Mouse (Mus musculus): ENCODE results near the gene Hcn1.

Hcn1 gene

GRCm38 (mm10) chr13:117602181-117602580 is at the start of gene Hcn1:
TSS of gene Hcn1 (plus strand) at chr13:117602320.
- in situ Hi-C loops (cut with MboI; ENCODE audit: unreplicated experiment in 2 of 2), result no loop called here

GRCm38 (mm10) chr13:117567251-117567650 is 34.9 kb upstream of the Hcn1 start:
- in situ Hi-C loops (cut with MboI; ENCODE audit: unreplicated experiment in 2 of 2), result no loop called here

DNA sequence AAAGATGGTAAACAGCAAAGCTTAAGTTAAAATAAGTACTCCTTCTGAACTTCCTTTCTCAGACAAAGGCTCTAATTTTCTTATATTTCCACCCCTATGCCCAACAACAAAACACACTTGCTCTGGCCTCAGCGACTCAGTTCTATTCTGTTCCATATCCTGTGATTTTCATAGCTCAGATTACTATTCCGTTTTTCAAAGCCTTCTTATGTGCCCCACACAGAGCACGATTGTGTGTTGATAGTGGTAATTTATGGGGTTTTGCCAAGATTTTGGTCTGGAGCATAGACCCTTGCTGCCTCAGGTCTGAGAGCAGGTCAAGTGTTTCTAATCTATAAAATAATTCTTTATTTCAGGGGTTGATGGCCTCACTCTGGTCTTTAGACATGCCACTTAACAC is 30.4 kb upstream of the Hcn1 start:
- in situ Hi-C loops (cut with MboI; ENCODE audit: unreplicated experiment in 2 of 2), result no loop called here

DNA sequence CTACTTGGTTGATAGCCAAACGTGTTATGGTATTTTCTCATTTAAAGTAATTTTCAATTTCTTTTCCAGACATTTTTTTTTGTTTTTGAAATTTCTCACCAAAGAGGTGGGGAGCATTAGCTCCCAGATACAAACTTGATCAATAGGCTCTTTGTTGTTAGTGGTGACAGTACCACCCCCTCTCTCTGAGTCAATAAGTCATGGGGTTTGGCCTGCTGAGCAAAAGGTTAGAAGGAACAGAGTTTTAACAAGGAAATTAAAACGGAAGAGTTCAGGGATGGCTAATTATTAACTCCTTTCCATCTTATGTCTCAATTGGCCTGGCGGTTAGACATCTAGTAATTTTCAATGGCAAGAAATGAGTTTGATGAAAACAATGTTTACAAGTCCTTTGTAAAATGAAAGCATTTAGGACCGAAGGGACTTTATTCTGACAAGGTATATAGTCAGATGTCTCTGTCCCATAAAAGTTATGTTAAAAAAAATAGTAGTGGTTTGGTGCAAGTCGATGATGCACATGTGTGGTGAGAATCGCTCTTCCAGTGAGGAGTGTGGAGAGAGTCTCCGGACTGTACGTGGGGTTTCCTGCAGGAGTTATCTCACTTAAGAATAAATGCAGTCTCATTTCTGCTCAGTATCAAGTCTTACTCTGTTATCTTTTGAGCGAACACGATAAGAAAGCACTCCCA is 7.5 kb upstream of the Hcn1 start:
- in situ Hi-C loops (cut with MboI; ENCODE audit: unreplicated experiment in 2 of 2), result no loop called here

DNA sequence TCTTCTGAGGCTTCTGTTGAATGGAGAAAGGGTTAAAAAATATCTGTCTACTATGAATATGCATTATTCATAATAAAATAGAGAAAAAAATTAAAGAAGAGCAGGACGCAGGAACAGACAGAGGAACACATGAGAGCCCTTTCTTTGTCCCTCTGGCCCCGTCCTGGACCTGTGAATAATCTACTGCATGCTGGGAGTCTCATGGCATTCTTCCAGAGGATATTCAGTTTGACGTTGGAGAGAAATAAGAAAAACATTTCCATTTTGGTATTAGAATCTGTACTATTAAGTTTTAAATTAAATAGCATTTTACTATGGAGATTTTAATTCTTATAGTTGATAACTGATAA is 7.0 kb upstream of the Hcn1 start:
- in situ Hi-C loops (cut with MboI; ENCODE audit: unreplicated experiment in 2 of 2), result no loop called here

- in situ Hi-C loops (cut with MboI; ENCODE audit: unreplicated experiment in 2 of 2), result no loop called here
These were observed 672 bp upstream of the Hcn1 start for GRCm38 (mm10) chr13:117601331-117601965.

- in situ Hi-C loops (cut with MboI; ENCODE audit: unreplicated experiment in 2 of 2), result no loop called here
These were observed 668 bp downstream of the Hcn1 start for GRCm38 (mm10) chr13:117602617-117603358.

GRCm38 (mm10) chr13:117603421-117603820 is 1.3 kb downstream of the Hcn1 start:
- in situ Hi-C loops (cut with MboI; ENCODE audit: unreplicated experiment in 2 of 2), result no loop called here

DNA sequence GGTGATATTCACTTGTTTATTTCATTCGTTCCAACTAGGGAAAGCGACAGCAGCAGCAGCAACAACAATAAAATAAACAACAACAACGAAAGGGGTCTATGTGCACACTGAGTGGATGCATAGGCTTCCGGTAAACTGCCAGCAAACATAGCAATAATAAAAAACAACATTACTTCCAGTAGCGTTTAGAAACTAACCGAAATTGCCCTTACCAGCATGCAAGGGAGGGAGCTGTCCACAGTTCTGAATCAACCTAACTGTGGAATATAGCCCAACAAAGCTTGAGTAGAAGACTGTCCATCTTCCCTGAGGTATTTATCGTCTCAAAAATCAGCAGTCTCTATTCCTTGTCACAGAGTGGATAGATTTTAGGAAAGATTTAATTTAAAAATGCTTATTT is 2.0 kb downstream of the Hcn1 start:
- in situ Hi-C loops (cut with MboI; ENCODE audit: unreplicated experiment in 2 of 2), result no loop called here

GRCm38 (mm10) chr13:117604971-117605750 is 3.0 kb downstream of the Hcn1 start:
- in situ Hi-C loops (cut with MboI; ENCODE audit: unreplicated experiment in 2 of 2), result no loop called here

DNA sequence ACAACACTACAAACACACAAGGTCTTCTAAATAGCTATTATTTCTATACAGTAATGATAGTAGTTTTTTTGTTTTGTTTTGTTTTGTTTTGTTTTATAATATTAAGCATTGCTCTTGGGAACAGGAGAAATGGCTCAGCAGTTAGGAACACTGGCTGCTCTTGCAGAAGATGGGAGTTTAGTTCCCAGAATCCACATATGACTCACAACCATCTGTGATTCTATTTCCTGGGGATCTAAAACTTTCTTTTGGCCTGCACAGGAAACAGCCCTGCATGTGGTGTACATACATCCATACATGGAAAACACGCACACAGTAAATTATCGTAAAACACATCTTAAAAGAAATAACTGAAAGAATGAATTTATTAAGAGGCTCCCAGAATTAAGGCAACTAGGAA is 9.8 kb downstream of the Hcn1 start:
- in situ Hi-C loops (cut with MboI; ENCODE audit: unreplicated experiment in 2 of 2), result no loop called here

- in situ Hi-C loops (cut with MboI; ENCODE audit: unreplicated experiment in 2 of 2), result no loop called here
These were observed 17.4 kb downstream of the Hcn1 start for GRCm38 (mm10) chr13:117619544-117619943.

DNA sequence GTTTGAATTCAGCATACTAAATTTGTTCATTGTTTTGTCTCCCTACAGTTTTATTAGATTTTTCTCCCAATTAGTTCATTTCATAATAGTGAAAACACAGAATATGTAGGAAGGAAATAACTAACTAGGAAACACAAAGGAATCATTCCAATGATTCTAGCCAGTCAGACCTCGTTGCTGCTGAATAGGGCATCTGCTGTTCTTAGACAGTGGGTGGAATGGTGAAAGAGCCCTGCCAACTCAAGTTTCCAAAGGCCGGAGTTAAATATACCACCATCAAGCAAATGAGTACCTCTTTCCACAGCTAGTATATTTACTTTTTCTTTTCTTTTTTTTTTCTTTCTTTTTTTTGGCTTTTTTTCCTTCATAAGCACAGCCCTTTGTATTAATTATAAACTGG is 55.4 kb downstream of the Hcn1 start:
- in situ Hi-C loops (cut with MboI; ENCODE audit: unreplicated experiment in 2 of 2), result loop anchor here in 1 of 2 experiments (25.0 kb wide), 1 partner anchor 680 kb away; no protein-coding TSS in a partner anchor

- in situ Hi-C loops (cut with MboI; ENCODE audit: unreplicated experiment in 2 of 2), result loop anchor here in 1 of 2 experiments (25.0 kb wide), 1 partner anchor 679 kb away; no protein-coding TSS in a partner anchor
These were observed 56.5 kb downstream of the Hcn1 start for GRCm38 (mm10) chr13:117658414-117659175.

- in situ Hi-C loops (cut with MboI; ENCODE audit: unreplicated experiment in 2 of 2), result loop anchor here in 1 of 2 experiments (25.0 kb wide), 1 partner anchor 678 kb away; no protein-coding TSS in a partner anchor
These were observed 57.4 kb downstream of the Hcn1 start for GRCm38 (mm10) chr13:117659511-117659910.

DNA sequence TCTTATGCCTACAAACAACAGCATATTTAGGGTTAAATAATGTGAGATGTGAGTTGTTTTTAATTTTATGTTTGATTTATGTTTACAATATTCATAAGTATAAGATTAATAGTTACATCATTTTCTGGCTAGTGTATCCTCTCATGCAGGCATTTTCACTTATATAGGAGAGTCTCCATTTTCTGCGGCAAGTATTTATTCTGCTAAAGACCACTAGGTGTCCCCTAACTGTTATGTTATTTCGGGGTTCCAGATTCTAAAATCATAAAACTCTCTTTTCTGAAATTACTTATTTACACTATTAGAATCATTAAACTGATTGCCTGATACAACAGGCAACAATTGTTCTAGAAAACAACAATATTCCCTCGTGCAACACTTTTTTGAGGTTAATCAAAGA is 60.5 kb downstream of the Hcn1 start:
- in situ Hi-C loops (cut with MboI; ENCODE audit: unreplicated experiment in 2 of 2), result loop anchor here (10.0 to 25.0 kb wide), 2 partner anchors 562 to 675 kb away; no protein-coding TSS in a partner anchor

DNA sequence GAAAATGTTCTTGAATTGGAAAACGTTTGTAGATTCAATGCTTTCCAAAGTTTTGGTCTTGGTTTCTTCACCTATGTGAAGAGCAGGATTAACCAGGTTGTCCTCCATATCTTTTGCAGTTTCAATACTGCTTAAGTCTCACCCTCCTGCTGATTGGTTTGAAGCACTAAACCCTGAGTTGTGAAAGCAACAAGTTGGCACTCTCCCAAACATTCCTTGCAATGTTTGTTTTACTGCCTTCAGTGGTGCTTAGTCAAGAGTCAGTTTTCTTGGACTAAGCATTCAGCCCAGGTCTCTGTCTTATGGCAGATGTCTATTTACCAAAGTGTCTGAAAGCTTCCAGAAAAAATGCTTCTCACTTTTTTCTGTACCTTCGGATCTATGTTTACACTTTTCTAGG is 67.2 kb downstream of the Hcn1 start:
- in situ Hi-C loops (cut with MboI; ENCODE audit: unreplicated experiment in 2 of 2), result loop anchor here (10.0 to 25.0 kb wide), 2 partner anchors 555 to 668 kb away; no protein-coding TSS in a partner anchor

DNA sequence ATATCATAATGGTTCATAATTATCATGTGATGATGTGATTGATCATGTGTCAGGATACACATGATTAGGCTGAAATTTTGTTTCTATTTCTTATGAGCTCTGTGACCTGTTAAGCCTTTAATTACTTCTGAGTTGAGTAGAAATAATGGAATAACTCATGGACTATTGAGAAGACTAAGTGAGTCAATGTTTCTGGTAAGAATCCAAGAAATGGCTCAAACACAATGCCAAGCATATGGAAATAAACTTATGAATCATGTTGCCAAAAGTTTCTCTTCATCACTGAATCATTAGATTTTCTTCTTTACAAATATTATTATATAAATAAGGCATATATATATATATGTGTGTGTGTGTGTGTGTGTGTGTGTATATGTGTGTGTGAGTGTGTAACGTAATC is 69.7 kb downstream of the Hcn1 start:
- in situ Hi-C loops (cut with MboI; ENCODE audit: unreplicated experiment in 2 of 2), result loop anchor here in 1 of 2 experiments (25.0 kb wide), 1 partner anchor 665 kb away; no protein-coding TSS in a partner anchor

DNA sequence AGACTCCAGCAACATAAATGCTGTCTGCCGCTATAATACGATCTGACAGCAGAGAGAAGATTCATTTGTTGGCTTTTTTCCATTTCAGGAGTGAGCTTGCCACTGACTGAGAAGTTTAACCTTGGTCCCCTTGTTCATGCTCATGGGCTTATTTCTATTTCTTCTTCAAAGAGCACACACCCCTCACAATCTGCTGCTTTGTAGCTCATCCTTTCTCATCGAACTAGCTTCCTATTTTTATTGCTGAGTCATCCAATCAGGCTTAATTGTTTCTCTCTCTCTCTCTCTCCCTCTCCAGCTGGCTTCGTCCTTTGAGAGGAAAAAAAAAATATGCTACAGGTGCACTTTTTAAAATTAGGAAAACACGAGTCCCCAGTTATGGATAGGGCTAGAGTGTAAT is 74.3 kb downstream of the Hcn1 start:
- in situ Hi-C loops (cut with MboI; ENCODE audit: unreplicated experiment in 2 of 2), result no loop called here

DNA sequence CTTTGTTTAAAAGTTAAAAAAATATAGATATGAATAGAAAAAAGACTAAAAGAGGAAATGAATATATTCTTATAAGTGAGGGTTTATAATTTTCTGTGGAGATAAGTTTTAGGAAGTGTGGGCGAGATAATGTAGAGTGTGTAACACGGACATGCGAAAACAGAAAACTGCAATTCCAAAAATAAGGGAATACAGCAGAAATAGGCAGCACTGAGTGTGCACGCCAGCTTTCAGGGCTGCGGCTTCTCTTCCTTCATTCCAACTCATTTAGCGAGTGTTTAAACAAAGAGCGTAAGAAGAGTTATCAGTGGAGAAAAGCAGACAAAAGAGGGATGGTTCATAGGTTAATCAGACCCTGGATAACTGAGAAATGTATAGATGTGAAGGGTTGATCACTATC is 85.5 kb downstream of the Hcn1 start:
- in situ Hi-C loops (cut with MboI; ENCODE audit: unreplicated experiment in 2 of 2), result no loop called here
